Mouse (Mus musculus): ENCODE data around the gene Runx2. TPM values are rescaled to one million over a fixed set of nuclear protein-coding genes. Genes with fewer than 3 reads are reported as not detected.

Runx2 gene
- polyA plus RNA-seq, 1 experiment from 2014 or later, result 14.0 TPM

DNA sequence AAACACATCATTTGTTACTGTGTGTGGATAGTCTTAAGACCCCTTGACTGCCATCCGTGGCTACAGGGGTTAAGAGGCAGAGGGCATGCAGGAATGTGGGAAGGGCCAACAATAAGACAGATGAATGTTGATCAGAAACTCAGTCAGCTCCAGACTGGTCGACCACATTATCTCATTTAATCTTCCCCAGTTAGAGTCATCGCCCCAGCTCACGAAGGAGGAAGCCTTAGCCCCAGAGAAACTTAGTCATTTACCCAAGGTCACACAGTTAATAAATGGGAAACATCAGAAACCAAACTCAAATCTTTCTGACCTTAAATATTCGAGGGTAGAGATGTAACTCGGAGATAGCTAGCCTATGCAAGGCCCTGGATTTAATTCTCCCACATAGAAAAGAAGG is 96.0 kb downstream of the Runx2 start:
- in situ Hi-C loops (cut with MboI; ENCODE audit: low pct_unique_long_range_greater_than_20kb), result no loop called here
- TF ChIP-seq CTCF (IDR thresholded peaks at IDR 0.05), result no peak
- DNase-seq (ENCODE audit: low read depth, low spot score), result no peak
- no peaks in the 10 kb centered on the region for H3K27me3 ChIP-seq
- ChIA-PET POLR2A (no interaction called here), CTCF (interaction anchor here (1.3 kb wide), 1 partner anchor 10 kb away, joined by 5 read pairs; no protein-coding TSS in a partner anchor)
- no peak for ATAC-seq

DNA sequence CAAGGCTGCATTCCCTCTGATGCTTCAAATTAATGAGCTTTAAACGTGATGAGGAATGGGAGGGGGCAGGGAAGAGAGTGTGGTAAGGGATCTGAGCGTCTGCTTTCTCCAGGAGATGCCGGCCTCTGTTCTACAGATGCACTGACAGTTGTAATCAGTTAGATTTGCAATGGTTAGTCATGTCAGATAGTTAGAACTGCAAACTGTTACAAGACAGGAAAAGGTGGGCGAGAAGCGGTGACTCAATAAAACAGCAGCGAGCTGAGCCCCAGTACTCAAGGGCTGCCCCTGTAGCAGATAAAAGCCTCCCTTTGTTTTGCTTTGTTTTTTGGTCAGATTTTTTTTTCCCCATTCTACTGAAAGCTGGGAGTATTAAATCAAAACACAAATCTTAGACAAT is 96.6 kb downstream of the Runx2 start:
- in situ Hi-C loops (cut with MboI; ENCODE audit: low pct_unique_long_range_greater_than_20kb), result no loop called here

DNA sequence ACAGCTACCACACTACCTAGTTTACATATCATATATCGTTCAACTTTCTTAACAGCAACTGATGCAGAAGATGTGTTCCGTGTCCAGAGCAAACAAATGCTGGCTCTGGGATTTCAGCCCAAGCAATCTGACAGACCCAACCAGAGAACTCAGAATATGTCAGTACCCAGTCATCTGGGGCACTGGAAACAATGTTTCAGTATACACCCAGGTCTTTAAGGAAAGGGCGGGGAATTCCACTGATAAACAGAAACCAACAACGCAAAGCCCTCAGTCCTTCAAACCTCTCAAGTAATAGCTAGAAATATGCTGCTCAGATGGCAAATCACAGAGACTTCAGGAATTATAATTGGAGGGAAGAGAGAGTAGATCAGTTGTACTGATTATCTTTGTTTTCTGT is 100.5 kb downstream of the Runx2 start:
- CTCF ChIA-PET, result interaction anchor here (1.2 kb wide), 1 partner anchor 17 kb away, joined by 3 read pairs; no protein-coding TSS in a partner anchor
- in situ Hi-C loops (cut with MboI; ENCODE audit: low pct_unique_long_range_greater_than_20kb), result no loop called here
- no peaks in the 10 kb centered on the region for H3K27me3 ChIP-seq
- ATAC-seq (no peak), DNase-seq (ENCODE audit: low read depth, low spot score) (no peak)
- TF ChIP-seq CTCF (IDR thresholded peaks at IDR 0.05), result no peak
- POLR2A ChIA-PET, result no interaction called here

More for the DNA sequence above, 96.6 kb downstream of the Runx2 start:
- POLR2A ChIA-PET, result no interaction called here
- ATAC-seq, result no peak
- H3K27me3 ChIP-seq, result no peaks in the 10 kb centered on the region
- CTCF ChIA-PET, result interaction anchor here (1.3 to 1.6 kb wide), 2 partner anchors 11 to 45 kb away, joined by 3 to 5 read pairs; no protein-coding TSS in a partner anchor
- no peak for DNase-seq (ENCODE audit: low read depth, low spot score)
- no peak for TF ChIP-seq CTCF (IDR thresholded peaks at IDR 0.05)

DNA sequence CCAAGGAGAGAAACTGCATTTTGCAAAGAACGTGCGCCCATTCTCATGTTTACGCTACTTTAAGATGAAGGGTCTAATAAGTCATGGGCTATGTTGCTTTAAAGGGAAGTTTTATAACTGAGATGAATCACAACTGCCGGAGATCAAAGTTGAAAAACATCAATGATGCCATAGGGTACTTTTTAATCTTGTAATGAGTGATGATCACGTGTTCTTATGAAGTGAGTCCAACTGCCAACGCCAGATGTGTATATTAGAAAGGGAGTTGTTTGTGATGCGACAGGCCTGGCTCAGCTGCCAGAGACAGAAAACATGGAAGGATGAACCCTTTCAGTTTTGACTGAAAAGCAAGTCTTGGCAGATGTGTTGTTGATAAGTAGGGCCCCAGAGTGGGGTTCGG is 101.2 kb downstream of the Runx2 start:
- ChIA-PET CTCF (interaction anchor here (1.2 kb wide), 1 partner anchor 18 kb away, joined by 3 read pairs; no protein-coding TSS in a partner anchor), POLR2A (no interaction called here)
- no peaks in the 10 kb centered on the region for H3K27me3 ChIP-seq
- in situ Hi-C loops (cut with MboI; ENCODE audit: low pct_unique_long_range_greater_than_20kb), result no loop called here
- no peak for TF ChIP-seq CTCF (IDR thresholded peaks at IDR 0.05)
- no peak for ATAC-seq
- DNase-seq (ENCODE audit: low read depth, low spot score), result no peak

DNA sequence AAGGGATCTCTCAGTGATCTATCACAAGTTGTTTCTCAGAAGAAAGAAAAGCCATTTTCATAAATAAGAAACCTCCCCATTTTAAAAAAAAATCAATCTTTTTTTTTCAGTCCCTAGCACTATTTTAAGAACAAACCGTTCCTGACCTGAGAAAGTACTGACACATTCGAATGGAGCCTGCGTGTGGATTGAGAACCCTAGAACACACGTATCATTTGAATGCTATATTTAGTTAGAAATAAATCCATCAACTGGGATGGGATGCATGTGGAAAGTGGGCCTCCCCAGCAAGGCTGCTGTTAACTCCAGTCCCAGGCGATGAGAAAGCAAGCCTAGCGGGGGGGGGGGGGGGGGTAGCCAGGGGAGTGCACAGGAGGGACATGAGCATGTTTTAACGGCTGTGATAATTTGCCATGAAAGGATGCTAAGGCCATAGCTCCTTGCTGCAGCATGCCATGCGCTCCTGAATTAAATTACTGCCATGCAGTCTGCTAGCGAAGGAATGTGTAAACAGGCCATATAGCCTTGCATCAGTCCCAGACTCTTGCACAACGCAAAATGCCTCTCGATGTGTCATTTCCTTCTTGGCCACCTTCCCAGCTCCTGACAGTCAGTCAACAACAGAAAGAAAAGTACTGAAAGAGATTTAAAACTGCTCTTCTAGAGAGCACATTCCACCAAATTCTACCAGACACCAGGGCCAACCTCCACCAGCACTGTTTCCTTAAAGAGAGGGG is 104.9 kb downstream of the Runx2 start:
- CTCF ChIA-PET, result interaction anchor here (1.3 kb wide), 1 partner anchor 254 kb away, joined by 4 read pairs; no protein-coding TSS in a partner anchor
- in situ Hi-C loops (cut with MboI; ENCODE audit: low pct_unique_long_range_greater_than_20kb), result no loop called here
- peak; percentile 99 for DNase-seq (ENCODE audit: low read depth, low spot score)

DNA sequence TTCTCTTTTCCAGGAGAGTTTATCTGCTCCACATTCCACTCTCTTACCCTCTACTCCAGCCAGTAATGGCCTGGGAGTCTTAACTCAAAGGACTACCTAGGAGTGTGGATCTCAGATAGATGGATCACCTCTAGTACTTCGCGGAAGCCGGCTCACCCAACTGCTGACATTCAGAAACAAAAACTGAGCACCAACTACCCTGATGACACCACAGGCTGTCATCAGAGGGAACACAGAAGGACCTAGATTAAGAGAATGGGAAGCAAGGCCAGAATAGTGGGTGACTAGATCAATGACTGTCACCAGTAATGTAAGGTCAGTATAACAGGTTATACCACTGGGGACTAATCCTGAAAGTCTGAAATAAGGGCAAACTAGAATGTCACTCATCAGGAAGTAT is 106.6 kb downstream of the Runx2 start:
- H3K27me3 ChIP-seq, result no peaks in the 10 kb centered on the region
- CTCF ChIA-PET, result no interaction called here
- DNase-seq (ENCODE audit: low read depth, low spot score) (no peak), ATAC-seq (no peak)
- POLR2A ChIA-PET, result no interaction called here
- in situ Hi-C loops (cut with MboI; ENCODE audit: low pct_unique_long_range_greater_than_20kb), result no loop called here
- TF ChIP-seq CTCF (IDR thresholded peaks at IDR 0.05), result no peak

More for the DNA sequence above, 104.9 kb downstream of the Runx2 start:
- TF ChIP-seq CTCF (IDR thresholded peaks at IDR 0.05), result no peak
- no peaks in the 10 kb centered on the region for H3K27me3 ChIP-seq
- ATAC-seq, result peak; percentile 90
- POLR2A ChIA-PET, result no interaction called here

DNA sequence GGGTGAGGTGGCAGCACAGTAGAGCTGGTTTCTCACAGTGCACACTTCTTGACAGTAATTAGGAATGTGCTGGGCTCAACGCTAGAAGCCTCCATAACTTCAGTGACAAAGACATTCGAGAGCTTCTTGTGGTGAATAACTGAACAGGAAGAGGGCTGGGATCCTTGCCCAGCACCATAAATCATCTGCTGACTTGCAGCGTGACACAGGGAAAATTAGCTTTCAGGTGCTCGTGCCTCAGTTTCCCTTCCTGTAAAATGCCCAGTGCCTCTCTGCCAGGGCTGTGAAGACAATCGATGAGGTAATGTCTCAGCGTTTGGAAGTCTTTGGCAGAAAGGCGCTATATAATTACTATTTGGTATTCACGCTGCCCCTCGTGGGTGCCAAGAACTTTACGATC is 108.1 kb downstream of the Runx2 start:
- no peak for TF ChIP-seq CTCF (IDR thresholded peaks at IDR 0.05)
- POLR2A ChIA-PET, result interaction anchor here (1.1 kb wide), 1 partner anchor 30 kb away, joined by 3 read pairs; no protein-coding TSS in a partner anchor
- no peaks in the 10 kb centered on the region for H3K27me3 ChIP-seq
- in situ Hi-C loops (cut with MboI; ENCODE audit: low pct_unique_long_range_greater_than_20kb), result no loop called here
- DNase-seq (ENCODE audit: low read depth, low spot score) (no peak), ATAC-seq (no peak)
- CTCF ChIA-PET, result interaction anchor here (1.1 kb wide), 1 partner anchor 251 kb away, joined by 3 read pairs; no protein-coding TSS in a partner anchor

DNA sequence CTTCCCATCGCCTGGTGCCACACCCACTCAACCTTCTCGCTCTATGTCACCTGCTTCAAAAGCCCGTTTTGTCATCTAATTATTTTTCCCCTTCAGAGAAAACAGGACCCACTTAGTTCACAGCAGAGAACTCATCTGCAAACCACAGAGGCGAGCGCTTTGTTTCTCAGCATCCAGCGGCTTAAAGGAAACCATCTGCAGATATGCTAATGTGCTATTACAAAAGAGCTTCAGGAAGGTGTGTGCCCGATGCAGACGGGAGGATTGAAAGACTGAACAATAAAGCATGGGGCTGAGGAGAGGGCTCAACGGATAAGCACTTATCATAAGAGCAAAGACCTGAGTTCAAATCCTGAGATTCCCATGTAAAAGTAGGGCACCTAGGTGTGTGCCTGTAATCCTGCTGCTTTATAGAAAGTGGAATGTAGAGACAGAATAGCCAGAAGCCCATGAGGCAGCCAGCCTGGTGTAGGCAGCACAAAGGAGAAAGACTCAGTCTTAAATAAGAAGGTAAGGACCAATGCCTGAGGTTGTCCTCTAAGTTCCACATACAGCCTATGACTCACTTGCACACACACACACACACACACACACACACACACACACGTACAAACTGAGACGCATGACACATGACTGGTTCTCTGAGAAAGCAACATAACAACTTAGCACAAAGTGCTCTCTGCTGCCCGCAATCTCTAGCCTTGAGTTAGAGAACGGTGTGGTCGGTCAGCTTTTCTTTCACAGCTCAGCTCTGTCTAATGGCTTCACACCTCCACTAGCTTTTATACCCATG is 111.9 kb downstream of the Runx2 start:
- no peak for TF ChIP-seq CTCF (IDR thresholded peaks at IDR 0.05)
- ChIA-PET CTCF (no interaction called here), POLR2A (no interaction called here)
- no peak for ATAC-seq
- no peaks in the 10 kb centered on the region for H3K27me3 ChIP-seq
- in situ Hi-C loops (cut with MboI; ENCODE audit: low pct_unique_long_range_greater_than_20kb), result no loop called here
- DNase-seq (ENCODE audit: low read depth, low spot score), result no peak

DNA sequence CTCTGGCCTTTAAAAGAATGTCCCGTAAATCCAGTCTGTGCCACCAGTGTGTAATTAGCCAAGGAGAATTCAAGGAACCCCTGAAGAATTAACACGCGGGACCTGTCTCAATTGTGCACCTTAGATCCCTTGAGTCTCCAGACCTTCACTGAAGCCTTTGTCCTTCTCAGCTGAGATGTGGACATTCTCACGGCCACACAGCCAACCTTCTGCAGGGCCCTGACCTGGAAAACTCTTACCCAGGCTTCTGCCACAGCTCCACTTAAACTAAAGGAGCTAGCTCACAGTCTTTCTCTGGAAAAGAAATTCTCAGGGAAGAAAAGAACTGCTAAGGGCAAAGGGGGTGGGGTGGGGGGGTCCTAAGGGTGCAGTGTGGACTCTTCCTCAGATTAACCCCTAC is 113.1 kb downstream of the Runx2 start:
- in situ Hi-C loops (cut with MboI; ENCODE audit: low pct_unique_long_range_greater_than_20kb), result no loop called here
- H3K27me3 ChIP-seq, result no peaks in the 10 kb centered on the region
- TF ChIP-seq CTCF (IDR thresholded peaks at IDR 0.05), result no peak
- ChIA-PET POLR2A (no interaction called here), CTCF (interaction anchor here (1.0 kb wide), 1 partner anchor 19 kb away, joined by 3 read pairs; no protein-coding TSS in a partner anchor)
- ATAC-seq, result no peak
- no peak for DNase-seq (ENCODE audit: low read depth, low spot score)

DNA sequence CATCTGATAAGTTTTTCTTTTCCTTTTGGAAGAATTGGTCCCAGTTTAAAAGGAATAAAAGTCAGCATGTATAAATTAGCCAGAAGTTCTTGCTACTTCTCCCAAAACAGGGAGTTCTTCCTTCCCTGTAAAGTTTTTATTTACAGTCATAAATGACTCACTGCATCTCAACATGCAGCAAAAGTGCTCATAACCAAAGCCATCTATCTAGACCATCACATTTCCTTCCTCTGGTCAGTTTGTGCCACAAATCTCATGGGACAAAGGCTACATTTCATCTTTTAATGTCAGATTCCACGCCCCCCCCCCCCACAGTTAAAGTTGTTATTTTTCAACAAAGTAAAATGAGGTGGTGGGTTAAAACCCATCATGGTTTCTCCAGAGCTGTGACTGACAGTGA is 114.3 kb downstream of the Runx2 start:
- in situ Hi-C loops (cut with MboI; ENCODE audit: low pct_unique_long_range_greater_than_20kb), result no loop called here
- H3K27me3 ChIP-seq, result no peaks in the 10 kb centered on the region
- DNase-seq (ENCODE audit: low read depth, low spot score) (no peak), ATAC-seq (no peak)
- TF ChIP-seq CTCF (IDR thresholded peaks at IDR 0.05), result no peak
- CTCF ChIA-PET, result interaction anchor here (0.8 to 1.0 kb wide), 2 partner anchors 18 to 31 kb away, joined by 3 to 4 read pairs; no protein-coding TSS in a partner anchor
- POLR2A ChIA-PET, result no interaction called here

DNA sequence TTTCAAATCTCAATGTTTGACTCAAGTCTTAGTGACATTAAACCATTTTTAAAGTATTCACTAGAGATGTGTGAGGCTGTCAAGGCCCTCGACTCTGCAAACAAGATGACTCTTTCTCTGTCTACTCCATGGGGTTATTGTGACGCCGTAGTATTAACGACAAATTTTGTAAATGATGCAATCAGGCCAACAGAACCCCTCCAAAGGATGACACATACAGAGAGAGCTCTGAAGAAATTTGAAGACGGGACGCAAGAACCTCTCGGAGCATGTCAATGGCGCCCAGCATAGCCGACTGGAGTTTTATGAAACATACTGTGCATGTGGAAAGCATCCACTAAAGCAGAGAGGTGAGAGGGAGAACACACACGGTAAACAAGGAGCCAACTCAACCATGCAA is 117.5 kb downstream of the Runx2 start:
- DNase-seq (ENCODE audit: low read depth, low spot score), result no peak
- in situ Hi-C loops (cut with MboI; ENCODE audit: low pct_unique_long_range_greater_than_20kb), result no loop called here
- H3K27me3 ChIP-seq, result no peaks in the 10 kb centered on the region
- no peak for TF ChIP-seq CTCF (IDR thresholded peaks at IDR 0.05)
- CTCF ChIA-PET, result no interaction called here
- ATAC-seq, result no peak
- POLR2A ChIA-PET, result no interaction called here

All from Patski (cell line).